28 mouse cellular contexts compared by ENCODE assay signal in the genomic region with DNA sequence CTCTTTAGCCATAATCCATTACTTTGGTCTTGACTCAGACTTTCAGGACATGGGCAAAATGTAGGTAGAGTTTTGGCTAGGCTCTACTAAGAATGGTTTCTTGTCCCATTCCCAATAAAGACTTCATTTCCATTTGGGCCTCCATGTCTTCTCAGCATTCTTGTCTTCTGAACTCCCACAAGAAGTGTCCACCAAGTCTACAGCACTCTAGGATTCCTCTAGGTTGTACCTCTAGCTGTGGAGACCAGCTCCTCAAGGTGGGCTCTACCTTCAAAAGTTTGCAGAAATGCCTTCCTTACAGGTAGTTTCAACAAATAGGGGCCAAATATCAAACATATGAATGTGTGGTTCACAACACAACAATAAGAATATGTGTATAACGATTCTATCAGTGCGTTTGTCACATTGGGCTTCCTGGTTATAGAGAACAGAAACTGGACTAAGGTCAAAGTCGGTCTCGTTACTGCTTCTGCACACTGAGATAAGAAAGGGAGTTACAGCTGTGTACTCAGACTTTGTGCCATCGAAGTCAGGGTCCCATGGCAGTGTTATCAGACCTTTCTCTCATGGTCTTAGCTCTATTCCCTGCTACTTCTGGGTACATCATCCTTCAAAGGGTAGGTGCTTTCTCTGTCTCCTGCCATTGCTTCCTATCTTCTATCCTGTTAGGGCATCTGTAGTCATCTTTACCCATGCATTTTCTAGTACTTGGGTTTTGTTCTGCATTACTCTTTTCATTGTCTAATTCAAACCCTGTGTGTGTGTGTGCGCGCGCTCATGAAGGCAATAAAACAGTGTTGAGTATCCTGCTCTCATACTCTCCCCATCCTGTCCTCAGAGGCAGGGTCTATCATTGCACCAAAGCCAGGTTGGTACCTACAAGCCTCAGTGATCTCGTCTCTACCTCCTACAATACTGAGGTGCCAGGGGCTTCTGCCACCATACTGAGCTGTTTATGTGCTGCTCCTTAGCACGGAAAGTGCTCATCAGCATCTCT.
"Had no signal": no experiment of that assay in that cellular context is flagged by ENCODE, and none has a peak within 500 bp of the region (broad histone marks: within the 10 kb centered on the region; RNA-seq: fewer than 3 reads in every experiment).

No protein-coding gene starts in this region.

- H3K4me1 ChIP-seq: heart, embryonic 13.5 days; heart, embryonic 15.5 days; hindbrain, embryonic 10.5 days; hindbrain, embryonic 12.5 days; kidney, embryonic 15.5 days; limb, embryonic 13.5 days; limb, embryonic 15.5 days; liver, embryonic 12.5 days had no signal

- DNase-seq: gastrocnemius, adult 2 months; gastrocnemius, postnatal 10 days; gastrocnemius, postnatal 25 days; heart, adult 2 months; heart, postnatal 14 days; heart, postnatal 36 days; kidney, adult 11 months; kidney, adult 2 months; kidney, adult 9 months; kidney, postnatal 14 days; kidney, postnatal 36 days; layer of hippocampus, adult 9-11 months; layer of hippocampus, postnatal 36 days; left cerebral cortex, postnatal 4 days had no signal

- H3K4me2 ChIP-seq: heart, embryonic 11.5 days; heart, embryonic 13.5 days; heart, embryonic 15.5 days; hindbrain, embryonic 12.5 days; hindbrain, embryonic 14.5 days; kidney, embryonic 15.5 days; limb, embryonic 13.5 days; limb, embryonic 15.5 days; liver, embryonic 12.5 days had no signal

- H3K9me3 ChIP-seq: limb, embryonic 15.5 days had no signal

- H3K9ac ChIP-seq: heart, embryonic 13.5 days; heart, embryonic 15.5 days; hindbrain, embryonic 12.5 days; hindbrain, embryonic 14.5 days; kidney, embryonic 15.5 days; limb, embryonic 13.5 days; limb, embryonic 15.5 days; liver, embryonic 12.5 days; liver, embryonic 14.5 days had no signal

- H3K4me3 ChIP-seq: gastrocnemius, adult 2 months; heart, adult 2 months; heart, embryonic 13.5 days; heart, embryonic 15.5 days; hindbrain, embryonic 10.5 days; hindbrain, embryonic 12.5 days; kidney, embryonic 15.5 days; limb, embryonic 13.5 days; limb, embryonic 15.5 days; liver, embryonic 12.5 days had no signal

- H3K27ac ChIP-seq: gastrocnemius, adult 2 months; heart, adult 2 months; heart, embryonic 13.5 days; heart, embryonic 15.5 days; hindbrain, embryonic 10.5 days; hindbrain, embryonic 12.5 days; hindbrain, embryonic 14.5 days; kidney, embryonic 15.5 days; kidney, postnatal 0 days; limb, embryonic 13.5 days; limb, embryonic 15.5 days; liver, embryonic 12.5 days; liver, embryonic 14.5 days had no signal

- ATAC-seq: hindbrain, embryonic 16.5 days; inflammation-experienced regulatory T-cells, adult 6 months; liver, embryonic 12.5 days had no signal

- H3K36me3 ChIP-seq: heart, embryonic 15.5 days; hindbrain, embryonic 10.5 days; hindbrain, embryonic 12.5 days; kidney, embryonic 15.5 days; limb, embryonic 15.5 days; liver, embryonic 12.5 days had no signal

- H3K27me3 ChIP-seq: heart, embryonic 13.5 days; heart, embryonic 15.5 days; hindbrain, embryonic 12.5 days; kidney, embryonic 15.5 days; limb, embryonic 13.5 days; limb, embryonic 15.5 days; liver, embryonic 12.5 days had no signal
